Mouse (Mus musculus): ENCODE measurements at regions not wholly inside any gene's neighbourhood (a gene's known extent, or its start where the extent isn't known, plus 50 kb on each side); places are given as distances from the start of the nearest gene placed in this dataset.

DNA sequence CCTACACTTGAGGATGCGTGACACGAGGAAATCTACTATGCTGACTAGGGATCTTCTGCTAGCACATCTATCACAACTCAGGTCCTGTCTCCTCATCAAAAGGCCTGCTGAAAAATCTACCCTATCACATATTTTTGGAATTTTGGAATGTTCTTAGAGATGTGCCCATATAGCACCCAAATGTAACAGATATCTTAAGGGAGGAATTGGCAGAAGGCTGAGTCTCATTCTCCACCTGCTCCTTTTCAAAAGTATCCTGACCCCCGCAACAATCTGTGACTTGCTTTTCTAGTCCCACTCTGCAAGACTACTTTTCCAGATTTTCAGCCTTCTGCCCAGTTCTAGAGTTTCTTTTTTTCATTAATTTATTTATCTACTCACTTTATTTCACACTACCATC, 118.4 kb upstream of the Actbl2 start:
- Histone ChIP-seq H3K4me2 (ENCODE audit: low read length) (no peak overlapping the region), H3K27ac (replicated peaks in 1 of 2; ENCODE audit: control insufficient read depth in 1 of 2, insufficient read depth in 1 of 2, low read depth in 2 of 2, low read length in 2 of 2) (no peak overlapping the region), H3K9ac (ENCODE audit: low read length) (no peak overlapping the region), H3K27me3 (ENCODE audit: control insufficient read depth, insufficient read depth, low read length) (no peaks in the 10 kb centered on the region), H3K4me3 (ENCODE audit: control insufficient read depth in 1 of 2, insufficient read depth in 1 of 2, low read depth in 1 of 2, low read length in 2 of 2) (no peak overlapping the region), H3K36me3 (ENCODE audit: control insufficient read depth, insufficient read depth, low read length) (no peaks in the 10 kb centered on the region), H3K4me1 (ENCODE audit: control insufficient read depth in 2 of 2, insufficient read depth in 2 of 2, low read length in 2 of 2) (no peaks in the 10 kb centered on the region), H3K9me3 (ENCODE audit: control insufficient read depth, low read length) (no peaks in the 10 kb centered on the region)
- WGBS, result 83% methylated on average over 3 of the region's 3 CpGs
- ATAC-seq (ENCODE audit: insufficient number of reproducible peaks, insufficient read depth, low FRiP score, low read depth), result no peak

DNA sequence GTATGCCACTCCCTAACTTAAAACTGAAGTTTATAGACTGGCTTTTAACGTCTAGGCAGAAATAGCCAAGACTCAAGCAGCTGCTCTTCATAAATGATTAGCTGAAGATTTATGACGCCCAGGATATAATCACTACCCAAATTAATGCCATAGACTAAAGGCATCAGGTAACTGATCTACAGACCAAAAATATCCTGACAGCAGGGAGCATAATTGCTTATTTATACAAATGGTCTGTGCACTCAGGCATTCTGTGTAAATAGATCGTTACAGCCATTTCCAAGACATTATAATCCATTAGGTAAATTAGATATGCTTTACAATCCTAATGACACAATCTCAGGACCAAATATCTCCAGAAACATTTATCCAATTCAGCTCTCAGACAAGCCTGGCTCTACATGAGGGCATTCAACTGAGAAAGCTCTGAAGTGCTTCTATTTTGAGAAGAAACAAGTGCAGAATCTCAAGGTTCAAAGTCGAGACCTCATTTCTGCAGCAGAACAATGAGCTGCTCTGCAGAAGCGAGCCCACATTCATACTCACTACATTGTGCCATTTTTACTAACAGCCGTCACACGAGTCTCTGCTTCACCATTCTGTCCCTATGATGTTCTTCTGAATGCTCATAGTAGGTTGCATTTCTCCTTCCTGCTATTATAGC, 111.9 kb upstream of the Actbl2 start:
- Histone ChIP-seq H3K36me3 (ENCODE audit: control insufficient read depth, insufficient read depth, low read length) (no peaks in the 10 kb centered on the region), H3K4me1 (ENCODE audit: control insufficient read depth in 2 of 2, insufficient read depth in 2 of 2, low read length in 2 of 2) (peaks cover 0 to 6% of the 10 kb centered on the region in 2 experiments; a peak in 1 of 4 replicates), H3K9ac (ENCODE audit: low read length) (no peak overlapping the region), H3K27ac (replicated peaks in 1 of 2; ENCODE audit: control insufficient read depth in 1 of 2, insufficient read depth in 1 of 2, low read depth in 2 of 2, low read length in 2 of 2) (peak overlapping the region in 1 of 2 experiments; percentile 24; a peak in 1 of 4 replicates), H3K27me3 (ENCODE audit: control insufficient read depth, insufficient read depth, low read length) (no peaks in the 10 kb centered on the region), H3K9me3 (ENCODE audit: control insufficient read depth, low read length) (no peaks in the 10 kb centered on the region), H3K4me3 (ENCODE audit: control insufficient read depth in 1 of 2, insufficient read depth in 1 of 2, low read depth in 1 of 2, low read length in 2 of 2) (no peak overlapping the region), H3K4me2 (ENCODE audit: low read length) (no peak overlapping the region)
- 54% methylated on average over 7 of the region's 7 CpGs for WGBS
- no peak for ATAC-seq (ENCODE audit: insufficient number of reproducible peaks, insufficient read depth, low FRiP score, low read depth)

DNA sequence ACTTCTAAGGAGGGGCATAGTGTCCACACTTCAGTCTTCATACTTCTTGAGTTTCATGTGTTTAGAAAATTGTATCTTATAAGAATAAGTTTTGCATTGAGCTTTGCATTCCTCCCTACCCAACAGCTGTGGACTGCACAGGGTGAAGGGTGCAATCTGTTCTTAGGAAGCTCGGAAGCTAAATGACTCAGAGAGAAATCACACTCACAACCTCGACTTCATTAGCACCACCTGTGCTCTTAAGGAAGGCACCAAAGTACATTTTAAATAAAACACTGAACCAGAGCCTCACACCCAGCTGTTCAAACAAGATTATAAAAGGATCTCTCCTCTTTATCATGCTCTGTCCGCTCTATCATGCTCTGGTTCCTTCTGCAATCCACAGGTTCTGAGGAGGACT, 110.1 kb upstream of the Actbl2 start:
- no peak for ATAC-seq (ENCODE audit: insufficient number of reproducible peaks, insufficient read depth, low FRiP score, low read depth)
- Histone ChIP-seq H3K27me3 (ENCODE audit: control insufficient read depth, insufficient read depth, low read length) (no peaks in the 10 kb centered on the region), H3K9me3 (ENCODE audit: control insufficient read depth, low read length) (no peaks in the 10 kb centered on the region), H3K4me2 (ENCODE audit: low read length) (no peak overlapping the region), H3K9ac (ENCODE audit: low read length) (no peak overlapping the region), H3K27ac (replicated peaks in 1 of 2; ENCODE audit: control insufficient read depth in 1 of 2, insufficient read depth in 1 of 2, low read depth in 2 of 2, low read length in 2 of 2) (no peak overlapping the region), H3K36me3 (ENCODE audit: control insufficient read depth, insufficient read depth, low read length) (no peaks in the 10 kb centered on the region), H3K4me3 (ENCODE audit: control insufficient read depth in 1 of 2, insufficient read depth in 1 of 2, low read depth in 1 of 2, low read length in 2 of 2) (no peak overlapping the region), H3K4me1 (ENCODE audit: control insufficient read depth in 2 of 2, insufficient read depth in 2 of 2, low read length in 2 of 2) (peaks cover 0 to 6% of the 10 kb centered on the region in 2 experiments; a peak in 1 of 4 replicates)
- 73% methylated on average over 3 of the region's 3 CpGs for whole genome bisulfite sequencing

DNA sequence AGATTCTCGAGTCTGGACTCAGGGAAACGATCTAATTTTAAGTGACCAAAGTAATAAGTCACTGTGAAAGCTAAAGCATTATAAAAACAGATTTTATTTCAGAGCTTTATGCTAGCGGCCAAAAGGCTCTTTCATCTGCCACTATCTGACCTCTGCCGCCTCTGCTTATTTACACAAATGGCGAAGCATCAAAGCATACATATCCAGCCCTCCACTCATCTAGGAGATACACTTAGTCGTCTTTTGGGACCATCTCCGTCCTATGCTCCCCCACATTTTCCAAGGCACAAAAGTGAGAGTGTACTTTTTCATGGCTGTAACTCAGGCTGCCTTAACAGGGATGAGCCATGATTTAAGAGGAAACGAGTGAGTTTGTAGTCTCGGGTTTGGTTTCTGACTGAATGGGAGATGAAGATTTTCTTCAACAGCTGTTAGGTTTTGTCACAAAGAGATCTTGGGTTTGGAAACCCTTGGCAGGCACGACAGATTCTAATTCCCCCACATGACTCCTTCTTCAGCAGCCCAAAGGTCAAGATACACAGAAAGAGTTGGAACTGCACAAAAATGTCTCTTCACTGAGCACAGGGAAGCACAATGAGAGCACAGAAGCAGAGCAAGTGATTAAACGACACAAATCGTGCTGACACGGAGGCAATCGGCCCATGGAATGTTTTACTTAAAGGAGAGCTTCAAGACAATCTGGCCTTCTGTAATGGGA, 96.7 kb upstream of the Actbl2 start:
- WGBS, result 76% methylated on average over 14 of the region's 14 CpGs
- H3K4me1 ChIP-seq (ENCODE audit: control insufficient read depth in 2 of 2, insufficient read depth in 2 of 2, low read length in 2 of 2), result no peaks in the 10 kb centered on the region
- H3K36me3 ChIP-seq (ENCODE audit: control insufficient read depth, insufficient read depth, low read length), result no peaks in the 10 kb centered on the region
- H3K9ac ChIP-seq (ENCODE audit: low read length), result no peak overlapping the region
- H3K4me3 ChIP-seq (ENCODE audit: control insufficient read depth in 1 of 2, insufficient read depth in 1 of 2, low read depth in 1 of 2, low read length in 2 of 2), result no peak overlapping the region
- H3K27ac ChIP-seq (replicated peaks in 1 of 2; ENCODE audit: control insufficient read depth in 1 of 2, insufficient read depth in 1 of 2, low read depth in 2 of 2, low read length in 2 of 2), result no peak overlapping the region
- no peak for ATAC-seq (ENCODE audit: insufficient number of reproducible peaks, insufficient read depth, low FRiP score, low read depth)
- no peak overlapping the region for H3K4me2 ChIP-seq (ENCODE audit: low read length)
- H3K27me3 ChIP-seq (ENCODE audit: control insufficient read depth, insufficient read depth, low read length), result no peaks in the 10 kb centered on the region
- H3K9me3 ChIP-seq (ENCODE audit: control insufficient read depth, low read length), result no peaks in the 10 kb centered on the region

DNA sequence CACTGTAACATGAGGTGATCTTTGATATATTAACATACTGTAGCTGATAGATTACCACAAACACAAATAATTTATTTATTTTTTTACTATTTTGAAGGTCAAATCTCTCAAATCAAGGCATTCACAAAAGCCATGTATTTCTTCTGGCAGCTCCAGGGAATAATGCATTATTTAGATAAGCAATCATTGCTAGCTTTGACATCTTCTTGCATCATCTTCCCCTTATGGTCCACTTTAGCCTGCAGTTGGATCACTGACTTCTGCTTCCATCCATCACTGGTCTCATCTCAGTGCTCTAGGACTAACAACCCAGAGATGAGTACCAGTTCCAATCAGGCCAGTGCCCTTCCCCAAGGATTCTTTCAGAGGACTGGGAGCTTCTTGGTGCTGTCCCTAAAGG, 95.3 kb upstream of the Actbl2 start:
- ATAC-seq (ENCODE audit: insufficient number of reproducible peaks, insufficient read depth, low FRiP score, low read depth), result no peak
- H3K27me3 ChIP-seq (ENCODE audit: control insufficient read depth, insufficient read depth, low read length), result no peaks in the 10 kb centered on the region
- H3K27ac ChIP-seq (replicated peaks in 1 of 2; ENCODE audit: control insufficient read depth in 1 of 2, insufficient read depth in 1 of 2, low read depth in 2 of 2, low read length in 2 of 2), result no peak overlapping the region
- H3K9ac ChIP-seq (ENCODE audit: low read length), result no peak overlapping the region
- no peaks in the 10 kb centered on the region for H3K36me3 ChIP-seq (ENCODE audit: control insufficient read depth, insufficient read depth, low read length)
- no peak overlapping the region for H3K4me2 ChIP-seq (ENCODE audit: low read length)
- H3K9me3 ChIP-seq (ENCODE audit: control insufficient read depth, low read length), result no peaks in the 10 kb centered on the region
- no peak overlapping the region for H3K4me3 ChIP-seq (ENCODE audit: control insufficient read depth in 1 of 2, insufficient read depth in 1 of 2, low read depth in 1 of 2, low read length in 2 of 2)
- H3K4me1 ChIP-seq (ENCODE audit: control insufficient read depth in 2 of 2, insufficient read depth in 2 of 2, low read length in 2 of 2), result no peaks in the 10 kb centered on the region

DNA sequence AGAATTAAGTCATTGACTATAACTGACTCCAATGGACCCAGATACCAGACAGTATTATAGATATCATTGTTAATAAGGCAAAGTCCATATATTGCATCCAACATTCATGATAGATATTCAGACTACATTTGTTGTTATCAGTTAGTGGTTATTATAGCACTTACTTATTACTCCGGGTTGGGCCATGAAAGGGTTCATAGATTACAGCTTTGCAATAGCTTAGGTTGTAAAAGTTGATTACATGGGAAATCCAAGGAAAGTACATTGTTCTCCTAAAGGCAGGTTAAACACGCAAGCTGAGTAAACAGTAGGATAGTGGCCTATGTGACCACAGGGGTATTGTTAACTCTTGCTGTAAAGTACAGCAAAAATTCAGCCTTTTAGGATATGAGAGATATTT, 89.3 kb upstream of the Actbl2 start:
- H3K27ac ChIP-seq (replicated peaks in 1 of 2; ENCODE audit: control insufficient read depth in 1 of 2, insufficient read depth in 1 of 2, low read depth in 2 of 2, low read length in 2 of 2), result no peak overlapping the region
- no peak overlapping the region for H3K9ac ChIP-seq (ENCODE audit: low read length)
- H3K4me2 ChIP-seq (ENCODE audit: low read length), result no peak overlapping the region
- no peaks in the 10 kb centered on the region for H3K27me3 ChIP-seq (ENCODE audit: control insufficient read depth, insufficient read depth, low read length)
- WGBS, result 83% methylated on average over 2 of the region's 2 CpGs
- H3K4me1 ChIP-seq (ENCODE audit: control insufficient read depth in 2 of 2, insufficient read depth in 2 of 2, low read length in 2 of 2), result no peaks in the 10 kb centered on the region
- ATAC-seq (ENCODE audit: insufficient number of reproducible peaks, insufficient read depth, low FRiP score, low read depth), result no peak
- no peaks in the 10 kb centered on the region for H3K36me3 ChIP-seq (ENCODE audit: control insufficient read depth, insufficient read depth, low read length)
- H3K9me3 ChIP-seq (ENCODE audit: control insufficient read depth, low read length), result no peaks in the 10 kb centered on the region
- no peak overlapping the region for H3K4me3 ChIP-seq (ENCODE audit: control insufficient read depth in 1 of 2, insufficient read depth in 1 of 2, low read depth in 1 of 2, low read length in 2 of 2)

DNA sequence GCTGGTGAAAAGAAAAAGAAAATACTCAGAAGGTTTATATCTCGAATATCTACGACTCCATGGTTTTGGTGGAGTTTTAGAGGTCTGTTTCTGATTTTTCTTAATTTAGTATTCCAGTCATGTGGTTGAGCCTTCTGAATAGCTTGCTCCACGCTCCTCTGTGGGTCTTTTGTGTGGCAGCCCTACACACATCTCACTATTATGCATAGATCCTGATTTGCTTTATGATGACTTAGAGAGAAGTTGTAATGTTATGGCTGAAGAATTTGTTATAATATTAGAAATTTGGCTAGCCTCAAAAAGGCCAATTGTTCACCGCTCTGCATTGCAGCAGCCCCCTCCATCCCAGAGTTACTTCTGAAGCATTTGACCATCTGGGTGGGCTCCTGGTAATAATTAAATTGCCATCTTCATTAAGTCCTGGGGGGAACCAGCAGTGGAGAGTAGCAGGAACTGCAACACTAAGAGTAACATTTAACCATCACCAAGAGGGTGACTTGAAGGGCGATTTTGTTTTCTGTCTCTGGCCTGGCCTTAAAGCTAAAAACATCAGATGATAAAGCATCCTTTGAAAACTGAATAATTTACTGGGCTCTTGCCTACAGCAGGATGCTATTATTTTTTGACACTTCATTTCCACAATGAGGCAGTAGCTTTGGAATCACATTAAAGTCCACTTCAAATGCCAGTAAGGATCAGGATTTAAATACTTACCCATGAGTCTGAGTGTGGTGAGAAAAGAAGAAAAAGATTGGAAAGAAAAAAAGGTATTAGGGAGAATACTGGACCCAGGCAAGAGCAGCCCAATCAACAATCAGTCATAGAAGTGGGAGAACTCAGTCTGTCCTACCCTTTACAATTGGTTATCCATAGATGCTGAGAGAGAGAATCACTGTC, 84.3 kb upstream of the Actbl2 start:
- Histone ChIP-seq H3K9ac (ENCODE audit: low read length) (no peak overlapping the region), H3K4me2 (ENCODE audit: low read length) (no peak overlapping the region), H3K27me3 (ENCODE audit: control insufficient read depth, insufficient read depth, low read length) (no peaks in the 10 kb centered on the region), H3K4me1 (ENCODE audit: control insufficient read depth in 2 of 2, insufficient read depth in 2 of 2, low read length in 2 of 2) (no peaks in the 10 kb centered on the region), H3K9me3 (ENCODE audit: control insufficient read depth, low read length) (no peaks in the 10 kb centered on the region), H3K36me3 (ENCODE audit: control insufficient read depth, insufficient read depth, low read length) (no peaks in the 10 kb centered on the region), H3K27ac (replicated peaks in 1 of 2; ENCODE audit: control insufficient read depth in 1 of 2, insufficient read depth in 1 of 2, low read depth in 2 of 2, low read length in 2 of 2) (no peak overlapping the region), H3K4me3 (ENCODE audit: control insufficient read depth in 1 of 2, insufficient read depth in 1 of 2, low read depth in 1 of 2, low read length in 2 of 2) (no peak overlapping the region)
- no peak for ATAC-seq (ENCODE audit: insufficient number of reproducible peaks, insufficient read depth, low FRiP score, low read depth)
- 86% methylated on average over 5 of the region's 5 CpGs for WGBS

All from heart, embryonic 14.5 days (tissue).